Mouse (Mus musculus): ENCODE results near the gene Atp6v0e. TPM values are rescaled to one million over a fixed set of nuclear protein-coding genes. Genes with fewer than 3 reads are reported as not detected.

The Atp6v0e gene
- polyA plus RNA-seq (2012; rRNA removed), result 99.8 and 105 TPM in 2 replicates

- peak; percentile 95 for DNase-seq
- H3K27ac ChIP-seq (ENCODE audit: insufficient read depth, low read length), result peak within 1 kb of the TSS; percentile 46; the same call in 1 of the 2 replicates
- WGBS, result 1% methylated on average over 28 of the region's 28 CpGs
These were observed at the start of gene Atp6v0e for GRCm38 (mm10) chr17:26662978-26663683. Atp6v0e (plus strand) TSS chr17:26663231.

GRCm38 (mm10) chr17:26614286-26614685, 48.7 kb upstream of the Atp6v0e start:
- WGBS, result 80% methylated on average over 6 of the region's 6 CpGs
- DNase-seq, result no peak
- no peak overlapping the region for H3K27ac ChIP-seq (ENCODE audit: insufficient read depth, low read length)
- no peaks in the 10 kb centered on the region for H3K27me3 ChIP-seq (ENCODE audit: control insufficient read depth, insufficient read depth, low read length)
- H3K4me1 ChIP-seq (ENCODE audit: control insufficient read depth, insufficient read depth, low read length), result peaks cover 40% of the 10 kb centered on the region
- H3K4me3 ChIP-seq (replicated peaks; ENCODE audit: insufficient read depth, low read depth, low read length), result no peak overlapping the region
- TF ChIP-seq CTCF (IDR thresholded peaks at IDR 0.05; ENCODE audit: borderline replicate concordance, insufficient read depth, low read depth, low read length) (no peak), POLR2A (IDR thresholded peaks at IDR 0.05; ENCODE audit: borderline replicate concordance, insufficient read depth, low read length) (no peak)

More at GRCm38 (mm10) chr17:26662978-26663683, at the start of gene Atp6v0e:
- Histone ChIP-seq H3K4me1 (ENCODE audit: control insufficient read depth, insufficient read depth, low read length) (peaks cover 13% of the 10 kb centered on the region), H3K4me3 (replicated peaks; ENCODE audit: insufficient read depth, low read depth, low read length) (peak within 1 kb of the TSS; percentile 98), H3K27me3 (ENCODE audit: control insufficient read depth, insufficient read depth, low read length) (no peaks in the 10 kb centered on the region)
- peak; percentile 90 for TF ChIP-seq CTCF (IDR thresholded peaks at IDR 0.05; ENCODE audit: borderline replicate concordance, insufficient read depth, low read depth, low read length)
- TF ChIP-seq POLR2A (IDR thresholded peaks at IDR 0.05; ENCODE audit: borderline replicate concordance, insufficient read depth, low read length), result peak; percentile 93; the same call in 1 of the 2 replicates

GRCm38 (mm10) chr17:26614708-26615486, 48.1 kb upstream of the Atp6v0e start:
- Histone ChIP-seq H3K4me3 (replicated peaks; ENCODE audit: insufficient read depth, low read depth, low read length) (no peak overlapping the region), H3K27ac (ENCODE audit: insufficient read depth, low read length) (no peak overlapping the region), H3K27me3 (ENCODE audit: control insufficient read depth, insufficient read depth, low read length) (no peaks in the 10 kb centered on the region), H3K4me1 (ENCODE audit: control insufficient read depth, insufficient read depth, low read length) (peaks cover 41% of the 10 kb centered on the region)
- 79% methylated on average over 9 of the region's 9 CpGs for WGBS
- TF ChIP-seq POLR2A (IDR thresholded peaks at IDR 0.05; ENCODE audit: borderline replicate concordance, insufficient read depth, low read length), result no peak
- TF ChIP-seq CTCF (IDR thresholded peaks at IDR 0.05; ENCODE audit: borderline replicate concordance, insufficient read depth, low read depth, low read length), result no peak
- no peak for DNase-seq

GRCm38 (mm10) chr17:26616696-26617095, 46.3 kb upstream of the Atp6v0e start:
- 97% methylated on average over 2 of the region's 2 CpGs for WGBS
- Histone ChIP-seq H3K4me3 (replicated peaks; ENCODE audit: insufficient read depth, low read depth, low read length) (no peak overlapping the region), H3K4me1 (ENCODE audit: control insufficient read depth, insufficient read depth, low read length) (peaks cover 41% of the 10 kb centered on the region), H3K27me3 (ENCODE audit: control insufficient read depth, insufficient read depth, low read length) (no peaks in the 10 kb centered on the region), H3K27ac (ENCODE audit: insufficient read depth, low read length) (no peak overlapping the region)
- TF ChIP-seq POLR2A (IDR thresholded peaks at IDR 0.05; ENCODE audit: borderline replicate concordance, insufficient read depth, low read length), result no peak
- no peak for TF ChIP-seq CTCF (IDR thresholded peaks at IDR 0.05; ENCODE audit: borderline replicate concordance, insufficient read depth, low read depth, low read length)
- no peak for DNase-seq

GRCm38 (mm10) chr17:26618498-26618897, 44.5 kb upstream of the Atp6v0e start:
- TF ChIP-seq CTCF (IDR thresholded peaks at IDR 0.05; ENCODE audit: borderline replicate concordance, insufficient read depth, low read depth, low read length), result no peak
- TF ChIP-seq POLR2A (IDR thresholded peaks at IDR 0.05; ENCODE audit: borderline replicate concordance, insufficient read depth, low read length), result no peak
- WGBS, result over 99% methylated on average over 5 of the region's 5 CpGs
- H3K4me1 ChIP-seq (ENCODE audit: control insufficient read depth, insufficient read depth, low read length), result peaks cover 46% of the 10 kb centered on the region
- no peak overlapping the region for H3K27ac ChIP-seq (ENCODE audit: insufficient read depth, low read length)
- H3K27me3 ChIP-seq (ENCODE audit: control insufficient read depth, insufficient read depth, low read length), result no peaks in the 10 kb centered on the region
- no peak for DNase-seq
- H3K4me3 ChIP-seq (replicated peaks; ENCODE audit: insufficient read depth, low read depth, low read length), result no peak overlapping the region

- Histone ChIP-seq H3K4me1 (ENCODE audit: control insufficient read depth, insufficient read depth, low read length) (peaks cover 49% of the 10 kb centered on the region), H3K27me3 (ENCODE audit: control insufficient read depth, insufficient read depth, low read length) (no peaks in the 10 kb centered on the region), H3K27ac (ENCODE audit: insufficient read depth, low read length) (peak overlapping the region; percentile 41; the same call in 1 of the 2 replicates), H3K4me3 (replicated peaks; ENCODE audit: insufficient read depth, low read depth, low read length) (no peak overlapping the region)
- no peak for TF ChIP-seq CTCF (IDR thresholded peaks at IDR 0.05; ENCODE audit: borderline replicate concordance, insufficient read depth, low read depth, low read length)
- no peak for TF ChIP-seq POLR2A (IDR thresholded peaks at IDR 0.05; ENCODE audit: borderline replicate concordance, insufficient read depth, low read length)
- peak; percentile 58 to 73 for DNase-seq
- WGBS, result 4% methylated on average over 6 of the region's 6 CpGs
These were observed 43.5 kb upstream of the Atp6v0e start for GRCm38 (mm10) chr17:26619577-26619976.

GRCm38 (mm10) chr17:26620292-26620691, 42.7 kb upstream of the Atp6v0e start:
- DNase-seq, result peak in 1 of 2 experiments; percentile 42
- TF ChIP-seq POLR2A (IDR thresholded peaks at IDR 0.05; ENCODE audit: borderline replicate concordance, insufficient read depth, low read length), result no peak
- TF ChIP-seq CTCF (IDR thresholded peaks at IDR 0.05; ENCODE audit: borderline replicate concordance, insufficient read depth, low read depth, low read length), result peak; percentile 6; the same call in 1 of the 2 replicates
- no peaks in the 10 kb centered on the region for H3K27me3 ChIP-seq (ENCODE audit: control insufficient read depth, insufficient read depth, low read length)
- H3K27ac ChIP-seq (ENCODE audit: insufficient read depth, low read length), result peak overlapping the region; percentile 84
- WGBS, result 69% methylated on average over 6 of the region's 6 CpGs
- peaks cover 53% of the 10 kb centered on the region for H3K4me1 ChIP-seq (ENCODE audit: control insufficient read depth, insufficient read depth, low read length)
- H3K4me3 ChIP-seq (replicated peaks; ENCODE audit: insufficient read depth, low read depth, low read length), result no peak overlapping the region

Measured in cerebellum, adult 2 months (tissue).